Mouse (Mus musculus): ENCODE data around the gene Gm10681. TPM values are rescaled to one million over a fixed set of nuclear protein-coding genes. Genes with fewer than 3 reads are reported as not detected.
"Not testable (repeated sequence)": the region's sequence is repeated elsewhere in the genome, so short reads cannot be mapped to it uniquely, and the experiment has no call there.

Gene Gm10681
- polyA plus RNA-seq, 1 experiment from 2014 or later: not detected

DNA sequence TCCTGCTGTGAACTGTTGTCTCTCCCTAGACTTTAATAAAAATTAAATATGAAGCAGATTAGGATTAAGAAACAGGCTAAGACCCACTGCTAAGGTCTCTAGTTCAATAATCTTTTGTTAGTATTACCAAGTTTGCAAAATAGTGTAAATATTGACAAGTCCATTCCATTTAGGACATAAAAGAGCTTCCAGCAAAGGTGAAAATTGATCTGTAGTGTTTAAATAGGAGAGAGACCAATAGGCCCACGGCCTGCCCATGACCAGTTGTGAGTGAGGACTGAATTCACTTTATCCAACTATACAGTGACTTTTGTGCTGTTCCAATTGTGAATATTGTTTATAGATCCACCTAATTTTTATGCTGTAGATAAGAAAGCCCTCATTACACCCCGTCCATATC is 886 bp downstream of the Gm10681 start:
- no peak for ATAC-seq (ENCODE audit: low FRiP score)
- Histone ChIP-seq H3K9me3 (ENCODE audit: control insufficient read depth, low read length) (no peaks in the 10 kb centered on the region), H3K4me3 (ENCODE audit: low read depth, low read length) (no peak overlapping the region), H3K9ac (ENCODE audit: low read depth, low read length) (no peak overlapping the region), H3K4me1 (replicated peaks; ENCODE audit: control insufficient read depth, insufficient read depth, low read length) (no peaks in the 10 kb centered on the region), H3K4me2 (replicated peaks; ENCODE audit: low read depth, low read length) (no peak overlapping the region), H3K27me3 (ENCODE audit: control insufficient read depth, insufficient read depth, low read length) (no peaks in the 10 kb centered on the region), H3K36me3 (ENCODE audit: control insufficient read depth, insufficient read depth, low read length) (no peaks in the 10 kb centered on the region), H3K27ac (ENCODE audit: low read depth, low read length) (no peak overlapping the region)
- DNase-seq (ENCODE audit: low spot score): no peak
- 79% methylated on average over 2 of the region's 2 CpGs for WGBS

GRCm38 (mm10) chr3:98582622-98583021 is 6.0 kb downstream of the Gm10681 start:
- not testable (repeated sequence) for H3K9me3 ChIP-seq (ENCODE audit: control insufficient read depth, low read length); H3K27me3 ChIP-seq (ENCODE audit: control insufficient read depth, insufficient read depth, low read length); H3K9ac ChIP-seq (ENCODE audit: low read depth, low read length); H3K4me2 ChIP-seq (replicated peaks; ENCODE audit: low read depth, low read length); H3K4me1 ChIP-seq (replicated peaks; ENCODE audit: control insufficient read depth, insufficient read depth, low read length); H3K4me3 ChIP-seq (ENCODE audit: low read depth, low read length); ATAC-seq (ENCODE audit: low FRiP score); H3K27ac ChIP-seq (ENCODE audit: low read depth, low read length); DNase-seq (ENCODE audit: low spot score); H3K36me3 ChIP-seq (ENCODE audit: control insufficient read depth, insufficient read depth, low read length)

- DNase-seq (ENCODE audit: low spot score); H3K4me3 ChIP-seq (ENCODE audit: low read depth, low read length); H3K9me3 ChIP-seq (ENCODE audit: control insufficient read depth, low read length); H3K4me2 ChIP-seq (replicated peaks; ENCODE audit: low read depth, low read length); H3K4me1 ChIP-seq (replicated peaks; ENCODE audit: control insufficient read depth, insufficient read depth, low read length); H3K27ac ChIP-seq (ENCODE audit: low read depth, low read length); H3K27me3 ChIP-seq (ENCODE audit: control insufficient read depth, insufficient read depth, low read length); H3K36me3 ChIP-seq (ENCODE audit: control insufficient read depth, insufficient read depth, low read length); ATAC-seq (ENCODE audit: low FRiP score); H3K9ac ChIP-seq (ENCODE audit: low read depth, low read length): not testable (repeated sequence)
- WGBS: no CpG with 5 or more reads among the region's 1 CpGs
Measured at GRCm38 (mm10) chr3:98582202-98582601, 6.4 kb downstream of the Gm10681 start.

DNA sequence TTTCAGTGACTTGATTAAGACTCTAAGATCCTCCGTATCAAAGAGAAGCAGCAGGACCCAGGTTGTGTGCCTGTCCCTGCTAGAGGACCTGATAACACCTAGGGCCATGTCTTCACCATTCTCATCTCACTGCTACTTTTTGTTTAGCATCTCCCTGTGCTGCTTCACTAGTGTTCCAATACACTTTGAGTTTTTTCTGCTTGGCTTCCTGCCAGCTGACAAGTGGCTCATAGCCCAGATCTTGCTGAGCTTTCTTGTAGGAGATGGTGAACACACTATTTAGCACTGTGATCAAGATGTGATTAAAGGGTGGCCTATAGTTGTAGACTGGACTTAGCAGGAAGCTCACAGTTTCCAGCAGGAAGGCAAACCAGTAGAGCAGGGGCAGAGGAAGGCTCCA is 7.6 kb downstream of the Gm10681 start:
- not testable (repeated sequence) for ATAC-seq (ENCODE audit: low FRiP score); H3K36me3 ChIP-seq (ENCODE audit: control insufficient read depth, insufficient read depth, low read length); DNase-seq (ENCODE audit: low spot score); H3K4me1 ChIP-seq (replicated peaks; ENCODE audit: control insufficient read depth, insufficient read depth, low read length); H3K9me3 ChIP-seq (ENCODE audit: control insufficient read depth, low read length); H3K27ac ChIP-seq (ENCODE audit: low read depth, low read length); H3K4me2 ChIP-seq (replicated peaks; ENCODE audit: low read depth, low read length); H3K4me3 ChIP-seq (ENCODE audit: low read depth, low read length); H3K27me3 ChIP-seq (ENCODE audit: control insufficient read depth, insufficient read depth, low read length); H3K9ac ChIP-seq (ENCODE audit: low read depth, low read length)
- no CpG with 5 or more reads among the region's 1 CpGs for WGBS

- not testable (repeated sequence) for H3K4me3 ChIP-seq (ENCODE audit: low read depth, low read length); H3K36me3 ChIP-seq (ENCODE audit: control insufficient read depth, insufficient read depth, low read length); H3K9ac ChIP-seq (ENCODE audit: low read depth, low read length); H3K9me3 ChIP-seq (ENCODE audit: control insufficient read depth, low read length); H3K27me3 ChIP-seq (ENCODE audit: control insufficient read depth, insufficient read depth, low read length); H3K27ac ChIP-seq (ENCODE audit: low read depth, low read length); ATAC-seq (ENCODE audit: low FRiP score); H3K4me1 ChIP-seq (replicated peaks; ENCODE audit: control insufficient read depth, insufficient read depth, low read length); H3K4me2 ChIP-seq (replicated peaks; ENCODE audit: low read depth, low read length); DNase-seq (ENCODE audit: low spot score)
- WGBS: 80% methylated on average over 2 of the region's 2 CpGs
Measured at GRCm38 (mm10) chr3:98567717-98568116, 20.9 kb downstream of the Gm10681 start.

- H3K4me2 ChIP-seq (replicated peaks; ENCODE audit: low read depth, low read length); ATAC-seq (ENCODE audit: low FRiP score); H3K36me3 ChIP-seq (ENCODE audit: control insufficient read depth, insufficient read depth, low read length); H3K9me3 ChIP-seq (ENCODE audit: control insufficient read depth, low read length); H3K4me3 ChIP-seq (ENCODE audit: low read depth, low read length); H3K9ac ChIP-seq (ENCODE audit: low read depth, low read length); DNase-seq (ENCODE audit: low spot score); H3K4me1 ChIP-seq (replicated peaks; ENCODE audit: control insufficient read depth, insufficient read depth, low read length); H3K27ac ChIP-seq (ENCODE audit: low read depth, low read length); H3K27me3 ChIP-seq (ENCODE audit: control insufficient read depth, insufficient read depth, low read length): not testable (repeated sequence)
- WGBS: no CpG with 5 or more reads among the region's 3 CpGs
Measured at GRCm38 (mm10) chr3:98564894-98565293, 23.7 kb downstream of the Gm10681 start.

DNA sequence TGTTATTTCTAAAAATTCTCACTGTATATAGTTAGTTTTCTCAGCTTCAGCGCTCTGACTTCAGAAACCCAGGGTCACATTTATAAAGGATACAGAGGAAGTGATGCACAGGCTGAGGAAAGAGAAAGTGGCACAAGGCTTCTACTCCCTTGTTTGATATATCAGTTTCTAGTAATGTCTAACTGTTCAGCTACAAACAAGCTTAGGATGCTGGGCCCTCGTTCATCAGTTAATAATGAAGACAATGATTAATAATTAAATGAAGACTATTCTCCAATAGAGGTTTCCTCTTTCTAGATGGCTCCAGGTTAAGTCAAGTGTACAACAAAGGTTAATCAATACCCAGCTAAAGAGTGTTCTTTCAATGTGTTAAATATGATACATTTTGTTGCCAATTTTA is 24.8 kb downstream of the Gm10681 start:
- no CpG with 5 or more reads among the region's 2 CpGs for WGBS
- H3K9ac ChIP-seq (ENCODE audit: low read depth, low read length); H3K27ac ChIP-seq (ENCODE audit: low read depth, low read length); H3K9me3 ChIP-seq (ENCODE audit: control insufficient read depth, low read length); ATAC-seq (ENCODE audit: low FRiP score); H3K4me3 ChIP-seq (ENCODE audit: low read depth, low read length); DNase-seq (ENCODE audit: low spot score); H3K27me3 ChIP-seq (ENCODE audit: control insufficient read depth, insufficient read depth, low read length); H3K36me3 ChIP-seq (ENCODE audit: control insufficient read depth, insufficient read depth, low read length); H3K4me1 ChIP-seq (replicated peaks; ENCODE audit: control insufficient read depth, insufficient read depth, low read length); H3K4me2 ChIP-seq (replicated peaks; ENCODE audit: low read depth, low read length): not testable (repeated sequence)

GRCm38 (mm10) chr3:98560711-98561110 is 27.9 kb downstream of the Gm10681 start:
- not testable (repeated sequence) for H3K9me3 ChIP-seq (ENCODE audit: control insufficient read depth, low read length); H3K27me3 ChIP-seq (ENCODE audit: control insufficient read depth, insufficient read depth, low read length); H3K9ac ChIP-seq (ENCODE audit: low read depth, low read length); ATAC-seq (ENCODE audit: low FRiP score); H3K4me1 ChIP-seq (replicated peaks; ENCODE audit: control insufficient read depth, insufficient read depth, low read length); DNase-seq (ENCODE audit: low spot score); H3K4me2 ChIP-seq (replicated peaks; ENCODE audit: low read depth, low read length); H3K4me3 ChIP-seq (ENCODE audit: low read depth, low read length); H3K27ac ChIP-seq (ENCODE audit: low read depth, low read length); H3K36me3 ChIP-seq (ENCODE audit: control insufficient read depth, insufficient read depth, low read length)
- WGBS: no CpG with 5 or more reads among the region's 5 CpGs

GRCm38 (mm10) chr3:98550832-98551231 is 37.8 kb downstream of the Gm10681 start:
- H3K9me3 ChIP-seq (ENCODE audit: control insufficient read depth, low read length); H3K27ac ChIP-seq (ENCODE audit: low read depth, low read length); H3K4me1 ChIP-seq (replicated peaks; ENCODE audit: control insufficient read depth, insufficient read depth, low read length); H3K4me2 ChIP-seq (replicated peaks; ENCODE audit: low read depth, low read length); ATAC-seq (ENCODE audit: low FRiP score); H3K4me3 ChIP-seq (ENCODE audit: low read depth, low read length); DNase-seq (ENCODE audit: low spot score); H3K27me3 ChIP-seq (ENCODE audit: control insufficient read depth, insufficient read depth, low read length); H3K9ac ChIP-seq (ENCODE audit: low read depth, low read length); H3K36me3 ChIP-seq (ENCODE audit: control insufficient read depth, insufficient read depth, low read length): not testable (repeated sequence)
- no CpG with 5 or more reads among the region's 1 CpGs for WGBS

Measured in hindbrain, embryonic 11.5 days (tissue).